Mouse (Mus musculus): ENCODE data around the gene Gm20388.

DNA sequence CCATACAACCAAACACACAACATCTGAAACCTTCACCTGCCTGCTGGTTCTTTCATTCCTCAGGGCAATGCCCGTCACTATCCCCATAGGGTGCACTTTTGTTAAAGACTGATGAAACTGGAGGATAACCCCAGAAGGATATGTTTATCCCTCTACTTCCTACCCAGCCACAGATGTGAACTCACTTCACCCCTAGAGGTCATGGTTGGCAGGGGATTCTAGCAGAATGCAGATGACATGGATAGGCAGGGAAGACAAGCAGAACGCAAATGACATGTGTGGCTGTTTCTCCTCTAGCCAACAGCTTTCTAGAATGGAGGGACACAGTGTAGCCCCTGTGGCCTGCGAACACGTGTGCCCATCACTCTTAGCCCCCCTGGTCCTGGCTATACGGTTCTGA is 2816.8 kb downstream of the Gm20388 start:
- TF ChIP-seq GATA1 (IDR thresholded peaks at IDR 0.05; ENCODE audit: low read length) (no peak), TAL1 (IDR thresholded peaks at IDR 0.05; ENCODE audit: low read length) (no peak)

Data from erythroblast, embryonic 14.5 days (primary cell).